Mouse (Mus musculus) heart, postnatal 36 days (tissue): ENCODE measurements around the gene Poldip2. TPM values are rescaled to one million over a fixed set of nuclear protein-coding genes. Genes with fewer than 3 reads are reported as not detected.
A peak's percentile ranks its signal among the peaks of the same experiment; 100 is the strongest.
"Not testable (repeated sequence)": the region's sequence is repeated elsewhere in the genome, so short reads cannot be mapped to it uniquely, and the experiment has no call there.

ENCODE experiments used
- DNase-seq, 2 experiments: peaks; one replicate each; pipeline ENCODE4 v3.0.0; 2021 to 2022
- intact Hi-C: fragments of 180-260 bp; cut with DNase I; formaldehyde crosslinking; loops from one replicate; pipeline ENCODE4 v1.15.1; 2025
- total RNA-seq, 2 experiments: library from RNA; stranded (reverse); gene quantifications; 2 replicates each; pipeline ENCODE4 v1.2.3; 2021

Poldip2 gene
- total RNA-seq, 2 experiments from 2014 or later, result 151 to 156 TPM

GRCm38 (mm10) chr11:78500623-78501202 is 11.3 kb upstream of the Poldip2 start:
- intact Hi-C loops, result no loop called here

DNA sequence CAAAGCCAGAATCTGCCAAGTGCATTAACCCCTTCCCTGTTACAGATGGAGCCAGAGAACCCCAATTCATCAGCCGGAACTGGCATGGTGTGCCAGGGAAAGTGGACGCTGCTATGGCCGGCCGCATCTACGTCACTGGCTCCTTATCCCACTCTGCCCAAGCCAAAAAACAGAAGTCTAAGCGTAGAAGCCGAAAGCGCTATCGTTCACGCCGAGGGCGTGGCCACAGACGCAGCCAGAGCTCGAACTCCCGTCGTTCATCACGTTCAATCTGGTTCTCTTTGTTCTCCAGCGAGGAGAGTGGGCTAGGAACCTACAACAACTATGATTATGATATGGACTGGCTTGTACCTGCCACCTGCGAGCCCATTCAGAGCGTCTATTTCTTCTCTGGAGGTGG is 10.5 kb upstream of the Poldip2 start:
- intact Hi-C loops, result no loop called here
- no peak for DNase-seq

More at GRCm38 (mm10) chr11:78500623-78501202, 11.3 kb upstream of the Poldip2 start:
- no peak for DNase-seq

GRCm38 (mm10) chr11:78502909-78503650 is 8.9 kb upstream of the Poldip2 start, which contains the start of gene Sebox:
TSS of gene Sebox (plus strand) at chr11:78503447.
- no peak for DNase-seq
- intact Hi-C loops, result no loop called here

DNA sequence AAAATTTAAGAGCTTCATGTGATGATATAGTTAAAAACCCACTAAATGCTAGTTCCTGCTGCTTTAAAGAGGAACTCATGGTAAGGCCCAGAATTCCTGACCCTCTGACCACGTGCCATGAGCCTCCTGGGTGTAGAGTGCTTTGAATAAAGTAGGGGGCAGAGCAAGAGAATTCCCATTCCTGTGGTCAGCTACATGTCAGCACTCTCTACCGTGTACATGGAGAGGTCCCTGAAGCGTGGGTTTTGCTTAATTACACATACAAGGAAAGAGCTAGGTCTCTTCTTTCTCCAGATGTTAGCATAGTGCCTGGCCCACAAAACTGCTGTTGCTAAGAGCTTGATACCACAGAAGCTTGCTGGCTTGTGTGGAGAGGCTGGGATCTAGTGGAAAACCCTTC is 6.6 kb upstream of the Poldip2 start:
- intact Hi-C loops, result no loop called here
- no peak for DNase-seq

GRCm38 (mm10) chr11:78509148-78509547 is 2.8 kb upstream of the Poldip2 start:
- DNase-seq, result no peak
- intact Hi-C loops, result loop anchor here (1.0 kb wide), 1 partner anchor 21 kb away; no protein-coding TSS in a partner anchor

DNA sequence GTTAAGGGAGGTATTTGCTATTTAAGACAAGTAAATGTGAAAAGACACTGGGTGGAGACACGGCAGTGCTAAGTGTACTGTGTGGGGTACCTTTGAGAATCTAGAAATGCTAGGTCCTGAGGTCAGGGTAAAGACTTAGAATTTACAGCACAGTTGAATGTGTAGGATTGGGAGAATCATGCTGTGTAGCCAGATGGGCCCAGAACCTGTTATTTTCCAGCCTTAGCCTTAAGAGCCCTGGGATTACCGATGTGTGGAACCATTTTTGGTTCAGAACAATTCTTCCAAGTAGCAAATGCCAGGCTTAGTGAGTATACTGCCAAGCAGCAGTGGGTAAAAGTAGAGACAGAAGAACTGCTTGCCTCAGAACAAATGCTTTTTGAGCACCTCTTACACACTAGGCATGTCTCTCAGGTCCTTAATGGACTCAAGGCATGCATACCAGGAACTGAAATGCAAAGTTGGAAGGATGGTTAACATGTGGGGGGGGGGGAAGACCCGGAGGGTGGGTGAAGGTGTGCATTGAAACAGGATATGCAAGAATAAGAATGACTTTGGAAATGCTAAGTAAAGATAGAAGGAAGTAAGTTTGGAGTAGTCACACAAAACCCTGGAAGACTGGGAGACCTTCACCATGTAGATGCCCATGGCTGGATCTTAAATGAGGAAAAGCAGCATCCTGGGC is 1.3 kb downstream of the Poldip2 start:
- intact Hi-C loops, result loop anchor here (2.0 kb wide), 1 partner anchor 18 kb away; no protein-coding TSS in a partner anchor
- no peak for DNase-seq

DNA sequence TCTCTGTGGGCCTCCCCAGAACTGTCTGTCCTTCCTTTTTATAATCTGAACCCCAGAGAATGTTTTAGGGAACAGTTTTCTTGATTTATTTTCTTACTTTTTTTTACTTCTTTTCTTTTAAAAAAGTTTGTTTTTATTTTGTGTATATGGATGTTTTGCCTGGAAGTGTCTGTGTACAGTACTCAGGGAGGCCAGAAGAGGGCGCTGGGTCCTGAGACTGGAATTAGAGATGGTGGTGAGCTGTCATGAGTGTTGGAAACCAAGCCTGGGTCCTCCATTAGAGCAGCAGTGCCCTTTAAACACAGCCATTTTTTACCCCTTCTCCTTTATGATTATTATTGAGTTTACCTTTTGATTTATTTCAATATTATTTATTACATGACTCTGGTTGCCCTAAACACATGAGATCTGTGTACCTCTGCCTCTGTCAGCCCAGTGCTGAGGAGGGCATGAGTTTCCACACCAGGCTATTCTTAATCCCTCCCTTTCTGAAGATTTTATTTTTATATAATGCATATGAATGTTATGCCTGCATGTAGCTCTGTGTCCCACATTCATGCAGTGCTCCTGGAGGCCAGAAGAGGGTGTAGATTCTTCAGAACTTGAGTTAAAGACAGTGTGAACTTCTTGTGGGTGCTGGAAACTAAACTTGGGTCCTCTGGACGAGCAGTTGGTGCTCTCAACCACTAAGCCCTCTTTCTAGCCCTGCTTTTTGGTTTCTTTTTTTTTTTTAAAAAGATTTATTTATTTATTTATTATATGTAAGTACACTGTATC is 3.7 kb downstream of the Poldip2 start:
- intact Hi-C loops, result no loop called here
- DNase-seq, result no peak

GRCm38 (mm10) chr11:78518931-78519330 is 6.9 kb downstream of the Poldip2 start:
- intact Hi-C loops, result no loop called here
- DNase-seq, result no peak

DNA sequence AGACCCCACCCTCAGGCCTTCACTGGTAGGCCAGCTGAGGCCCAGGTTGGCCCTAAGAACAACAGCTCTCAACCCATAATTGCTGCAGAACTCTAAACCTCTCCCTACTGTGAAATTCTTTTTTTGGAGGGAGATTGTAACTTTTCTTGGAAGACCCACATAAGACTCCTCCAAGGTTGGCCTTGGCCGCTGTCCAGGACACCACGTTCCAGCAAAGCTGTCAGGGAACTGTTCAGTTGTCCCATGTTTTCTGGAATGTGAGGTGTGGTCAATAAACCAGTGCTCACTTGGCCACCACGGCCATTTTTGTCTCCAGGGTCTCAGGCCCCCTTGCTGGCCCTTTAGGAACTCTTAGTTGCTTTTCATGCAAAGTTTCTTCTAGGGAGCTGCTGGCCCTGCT is 9.9 kb downstream of the Poldip2 start:
- intact Hi-C loops, result no loop called here
- DNase-seq, result no peak

DNA sequence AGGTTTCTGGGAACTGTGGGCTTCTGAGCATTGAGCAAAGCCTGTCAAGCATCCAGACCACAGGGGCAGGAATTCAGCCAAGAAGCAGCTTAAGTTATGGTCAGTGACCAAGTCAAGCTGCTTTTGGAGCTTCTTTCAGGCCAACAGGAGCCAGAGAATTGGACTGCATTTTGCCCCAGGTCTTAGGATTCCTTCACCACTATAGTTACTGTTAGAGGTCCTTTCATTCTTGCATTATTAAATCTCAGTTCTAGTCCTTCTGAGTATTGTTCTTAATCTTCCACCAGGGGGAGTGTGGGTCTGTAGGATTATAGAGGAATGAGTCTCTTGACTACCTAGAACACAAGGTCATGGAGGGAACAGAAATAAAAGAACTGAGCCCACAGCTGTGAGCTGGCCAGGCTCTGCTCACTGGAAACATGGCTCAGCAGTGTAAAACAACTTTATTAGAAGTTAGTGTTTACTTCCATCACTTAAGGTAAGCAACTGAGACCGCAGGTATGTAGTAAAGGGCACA is 10.5 kb downstream of the Poldip2 start:
- intact Hi-C loops, result no loop called here
- DNase-seq, result peak in 1 of 2 experiments; percentile 31

DNA sequence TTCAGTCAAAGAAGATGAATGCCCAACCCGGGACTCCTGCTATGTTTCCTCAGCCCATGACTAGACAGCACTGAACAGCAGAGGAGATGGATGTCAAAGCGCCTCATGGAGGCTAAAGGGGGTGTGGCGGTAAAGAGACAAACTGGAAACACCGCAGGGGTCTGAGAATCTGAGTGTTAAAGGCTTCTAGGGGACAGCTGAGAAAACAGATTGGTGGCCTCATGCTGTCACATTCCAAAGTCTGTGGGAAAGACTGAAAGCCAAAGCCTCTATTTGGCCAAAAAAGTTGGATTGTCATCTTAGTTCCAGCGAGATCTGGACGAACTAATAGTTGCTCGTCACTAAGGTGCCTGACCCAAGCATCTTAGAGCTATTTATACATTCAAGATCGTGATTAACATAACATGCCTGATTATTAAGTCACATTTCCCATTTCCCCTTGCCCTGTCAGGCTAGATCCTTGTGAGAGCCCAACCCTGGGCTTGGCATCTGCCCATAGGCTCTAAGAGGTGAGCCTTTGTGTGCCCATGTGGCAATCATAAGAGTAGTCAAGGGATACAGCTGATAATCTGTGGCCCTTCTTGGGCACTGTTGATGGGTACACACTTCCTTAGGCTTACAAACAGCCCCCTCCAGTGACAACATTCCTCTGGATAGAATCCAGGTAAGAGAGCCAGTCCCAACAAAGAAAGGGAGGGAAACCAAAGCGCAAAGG is 11.4 kb downstream of the Poldip2 start:
- DNase-seq, result no peak
- intact Hi-C loops, result no loop called here

- intact Hi-C loops, result no loop called here
- no peak for DNase-seq
Measured at GRCm38 (mm10) chr11:78524838-78525237, 12.8 kb downstream of the Poldip2 start.

DNA sequence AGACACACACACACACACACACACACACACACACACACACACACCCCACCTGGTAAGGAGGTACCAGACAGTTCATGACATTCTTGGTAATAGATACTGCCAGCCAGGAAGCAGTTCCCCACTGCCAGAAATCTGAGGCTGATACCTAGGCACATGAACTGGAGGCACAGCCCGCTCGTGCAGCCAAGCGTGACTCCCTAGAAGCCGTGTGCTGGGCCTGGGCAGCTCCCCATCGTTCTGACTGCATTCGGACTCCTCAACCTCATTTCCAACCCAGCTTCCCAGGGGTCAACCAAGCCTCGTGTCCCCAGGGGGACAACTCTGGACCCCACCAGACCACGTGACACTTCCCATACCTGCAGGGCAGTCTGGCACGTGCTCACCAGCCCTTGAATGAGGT is 16.7 kb downstream of the Poldip2 start:
- DNase-seq, result no peak
- intact Hi-C loops, result no loop called here

GRCm38 (mm10) chr11:78530001-78530400 is 18.0 kb downstream of the Poldip2 start:
- DNase-seq, result no peak
- intact Hi-C loops, result loop anchor here (2.0 kb wide), 1 partner anchor 17 kb away; the partner anchor contains the start of genes Poldip2 and Tmem199

DNA sequence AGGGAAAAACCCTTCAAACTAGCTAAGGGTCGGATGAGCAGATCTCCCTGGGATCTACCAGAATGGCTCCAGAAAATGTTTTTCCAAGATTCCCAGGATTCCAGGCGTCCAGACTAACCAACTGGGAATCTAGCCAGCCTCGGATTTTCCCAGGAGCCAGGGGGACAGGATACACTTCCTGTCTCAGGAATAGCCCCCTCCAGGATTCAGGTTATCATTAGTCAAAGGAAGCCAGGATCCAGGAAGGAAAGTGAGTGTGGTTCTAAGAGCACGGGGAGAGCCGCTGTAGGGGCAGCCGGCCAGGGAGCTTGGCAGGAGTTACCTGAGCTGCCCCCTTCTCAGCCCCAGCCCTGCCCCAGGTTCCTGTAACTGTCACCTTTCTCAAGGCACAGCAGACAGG is 19.1 kb downstream of the Poldip2 start:
- DNase-seq, result peak; percentile 63 to 65
- intact Hi-C loops, result loop anchor here (2.0 kb wide), 1 partner anchor 18 kb away; the partner anchor contains the start of genes Poldip2 and Tmem199

GRCm38 (mm10) chr11:78531515-78531914 is 19.5 kb downstream of the Poldip2 start:
- intact Hi-C loops, result loop anchor here (2.0 kb wide), 1 partner anchor 19 kb away; the partner anchor contains the start of genes Poldip2 and Tmem199
- not testable (repeated sequence) for DNase-seq

GRCm38 (mm10) chr11:78534516-78534915 is 22.5 kb downstream of the Poldip2 start:
- DNase-seq, result no peak
- intact Hi-C loops, result no loop called here

GRCm38 (mm10) chr11:78535376-78536079 is 23.5 kb downstream of the Poldip2 start:
- DNase-seq, result peak; percentile 35 to 49
- intact Hi-C loops, result no loop called here
